Mouse (Mus musculus): ENCODE measurements around the gene Smpd4. TPM values are rescaled to one million over a fixed set of nuclear protein-coding genes. Genes with fewer than 3 reads are reported as not detected.

Gene Smpd4
- total and polyA plus RNA-seq, 3 experiments = 38.6 to 97.1 (median 55.5) TPM

DNA sequence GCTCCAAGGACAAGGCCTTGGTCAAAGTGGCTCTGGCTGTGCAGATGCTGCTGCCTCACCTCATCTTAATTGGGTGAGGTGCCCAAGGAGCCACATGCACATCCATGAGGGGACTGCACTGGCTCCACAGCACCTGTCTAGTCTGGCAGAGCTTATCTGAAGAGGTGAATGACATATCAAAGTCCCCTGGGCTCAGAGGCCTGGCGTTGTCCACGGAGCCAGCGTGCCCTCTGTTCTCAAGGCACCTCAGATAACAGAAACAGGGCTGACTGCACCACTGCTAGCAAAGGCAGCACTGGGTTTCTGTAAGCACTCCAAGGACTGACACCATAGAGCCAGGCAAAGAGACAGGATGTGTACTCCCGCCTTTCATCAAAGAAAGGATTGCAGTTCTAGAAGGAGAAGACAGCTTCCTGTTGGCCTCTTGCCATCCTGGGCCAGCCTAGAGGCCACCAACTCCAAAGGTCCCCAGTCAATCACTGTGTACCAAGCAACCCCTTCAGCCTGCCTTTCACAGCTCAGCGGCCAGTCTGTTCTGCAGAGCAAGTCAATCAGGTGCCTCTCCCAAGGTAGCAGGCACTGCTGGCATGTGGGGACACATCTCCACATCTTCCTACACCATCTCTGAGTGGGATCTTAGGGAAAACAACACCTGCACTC, 37.2 kb downstream of the Smpd4 start:
- peaks cover 85 to 92% of the 10 kb centered on the region in 2 experiments for H3K36me3 ChIP-seq (replicated peaks in 1 of 2; ENCODE audit: control insufficient read depth in 1 of 2, insufficient read depth in 1 of 2, low read length in 1 of 2)

DNA sequence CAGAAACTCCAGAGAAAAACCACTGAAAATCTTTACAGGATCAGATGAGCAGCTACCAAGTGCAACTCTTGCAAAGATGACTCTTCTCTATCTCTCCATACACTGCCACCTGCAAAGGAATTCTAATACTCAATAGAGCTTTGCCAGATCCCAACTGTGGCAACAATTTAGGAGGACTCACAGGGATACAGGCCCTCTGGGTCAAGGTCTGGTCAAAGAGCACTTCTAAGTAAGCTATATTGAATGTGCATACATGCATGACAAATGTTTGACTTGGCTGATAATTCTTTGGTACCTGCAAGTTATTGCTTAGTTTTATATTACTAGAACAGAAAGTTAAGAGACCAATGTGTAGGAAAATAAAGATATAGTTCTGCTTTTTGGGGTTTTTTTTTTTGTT, 46.4 kb downstream of the Smpd4 start:
- no peak overlapping the region for H3K4me2 ChIP-seq (ENCODE audit: insufficient read depth, low read depth, poor library complexity, severe bottlenecking)
- no peak overlapping the region for H3K4me3 ChIP-seq (replicated peaks in 1 of 3; ENCODE audit: low read depth in 2 of 3, low read length in 2 of 3, poor library complexity in 1 of 3)
- H3K36me3 ChIP-seq (replicated peaks in 1 of 2; ENCODE audit: control insufficient read depth in 1 of 2, insufficient read depth in 1 of 2, low read length in 1 of 2) = peaks cover 63 to 96% of the 10 kb centered on the region in 2 experiments
- H3K4me1 ChIP-seq (ENCODE audit: control insufficient read depth in 1 of 2, insufficient read depth in 2 of 2) = no peaks in the 10 kb centered on the region
- dilution Hi-C loops (cut with MboI; ENCODE audit: extremely low pct_ligation_motif_present, extremely low pct_unique_long_range_greater_than_20kb, low sequenced_read_pairs) (no loop called here), in situ Hi-C loops (cut with MboI; ENCODE audit: low pct_ligation_motif_present, low pct_unique_long_range_greater_than_20kb, low sequenced_read_pairs) (loop anchor here (5.0 kb wide), 1 partner anchor 43 kb away; no protein-coding TSS in a partner anchor)
- H3K27me3 ChIP-seq (replicated peaks) = no peaks in the 10 kb centered on the region
- no peaks in the 10 kb centered on the region for H3K9me3 ChIP-seq (replicated peaks; ENCODE audit: low read length)
- H3K9ac ChIP-seq (ENCODE audit: insufficient read depth, low read depth) = no peak overlapping the region
- no peak overlapping the region for H3K27ac ChIP-seq (ENCODE audit: insufficient read depth, low read depth)
- no peak for DNase-seq (ENCODE audit: extremely low read depth)
- TF ChIP-seq RAD21 (IDR thresholded peaks at IDR 0.05; ENCODE audit: low read depth, low read length) (no peak), RCOR1 (conservative IDR thresholded peaks at IDR 0.05; ENCODE audit: low read depth, low read length) (no peak)
- no peaks in the 10 kb centered on the region for H3K79me2 ChIP-seq (replicated peaks; ENCODE audit: control insufficient read depth, extremely low read depth, insufficient read depth, poor library complexity, severe bottlenecking)

More for the DNA sequence above, 37.2 kb downstream of the Smpd4 start:
- H3K79me2 ChIP-seq (replicated peaks; ENCODE audit: control insufficient read depth, extremely low read depth, insufficient read depth, poor library complexity, severe bottlenecking) = no peaks in the 10 kb centered on the region
- no peak for DNase-seq (ENCODE audit: extremely low read depth)
- dilution Hi-C loops (cut with MboI; ENCODE audit: extremely low pct_ligation_motif_present, extremely low pct_unique_long_range_greater_than_20kb, low sequenced_read_pairs) (no loop called here), in situ Hi-C loops (cut with MboI; ENCODE audit: low pct_ligation_motif_present, low pct_unique_long_range_greater_than_20kb, low sequenced_read_pairs) (no loop called here)
- H3K9ac ChIP-seq (ENCODE audit: insufficient read depth, low read depth) = no peak overlapping the region
- H3K4me1 ChIP-seq (ENCODE audit: control insufficient read depth in 1 of 2, insufficient read depth in 2 of 2) = peaks cover 0 to 3% of the 10 kb centered on the region in 2 experiments; a peak in 1 of 4 replicates
- H3K27ac ChIP-seq (ENCODE audit: insufficient read depth, low read depth) = no peak overlapping the region
- H3K4me2 ChIP-seq (ENCODE audit: insufficient read depth, low read depth, poor library complexity, severe bottlenecking) = no peak overlapping the region
- no peak for TF ChIP-seq POLR2AphosphoS2 (IDR thresholded peaks at IDR 0.05; ENCODE audit: low read depth, low read length)
- no peak for TF ChIP-seq MAFK (IDR thresholded peaks at IDR 0.05; ENCODE audit: insufficient replicate concordance, low read length)
- TF ChIP-seq KAT2A (IDR thresholded peaks at IDR 0.05; ENCODE audit: insufficient replicate concordance, low read length) = no peak
- no peak for TF ChIP-seq POLR2A (IDR thresholded peaks at IDR 0.05; ENCODE audit: low read depth, low read length)
- no peak for TF ChIP-seq UBTF (IDR thresholded peaks at IDR 0.05; ENCODE audit: low read depth, low read length)
- no peak for TF ChIP-seq CHD1 (IDR thresholded peaks at IDR 0.05; ENCODE audit: low read depth, low read length)
- TF ChIP-seq SIN3A (IDR thresholded peaks at IDR 0.05; ENCODE audit: low read length) = no peak
- no peak for TF ChIP-seq USF2 (conservative IDR thresholded peaks at IDR 0.05; ENCODE audit: low read depth, low read length)
- TF ChIP-seq PAX5 (IDR thresholded peaks at IDR 0.05; ENCODE audit: low read length) = no peak
- TF ChIP-seq MEF2A (IDR thresholded peaks at IDR 0.05; ENCODE audit: borderline replicate concordance, low read depth, low read length) = no peak
- TF ChIP-seq TBP (conservative IDR thresholded peaks at IDR 0.05; ENCODE audit: low read depth, low read length) = no peak
- no peak for TF ChIP-seq ZMIZ1 (IDR thresholded peaks at IDR 0.05; ENCODE audit: low read depth, low read length)
- TF ChIP-seq MYC (IDR thresholded peaks at IDR 0.05; ENCODE audit: low read depth, low read length) = no peak
- no peak for TF ChIP-seq HCFC1 (IDR thresholded peaks at IDR 0.05; ENCODE audit: low read depth, low read length)
- TF ChIP-seq JUN (IDR thresholded peaks at IDR 0.05; ENCODE audit: insufficient read depth, low read depth, low read length) = no peak
- TF ChIP-seq USF1 (IDR thresholded peaks at IDR 0.05; ENCODE audit: low read depth, low read length) = no peak
- TF ChIP-seq CHD2 (IDR thresholded peaks at IDR 0.05; ENCODE audit: low read length) = no peak
- no peak for TF ChIP-seq EP300 (IDR thresholded peaks at IDR 0.05; ENCODE audit: low read length)
- no peak for TF ChIP-seq RCOR1 (conservative IDR thresholded peaks at IDR 0.05; ENCODE audit: low read depth, low read length)
- TF ChIP-seq NELFE (IDR thresholded peaks at IDR 0.05; ENCODE audit: low read depth, low read length) = no peak
- H3K27me3 ChIP-seq (replicated peaks) = no peaks in the 10 kb centered on the region
- no peak overlapping the region for H3K4me3 ChIP-seq (replicated peaks in 1 of 3; ENCODE audit: low read depth in 2 of 3, low read length in 2 of 3, poor library complexity in 1 of 3)
- H3K9me3 ChIP-seq (replicated peaks; ENCODE audit: low read length) = no peaks in the 10 kb centered on the region

Measured in CH12.LX (cell line).